18 mouse cellular contexts compared by ENCODE assay signal in the genomic region with DNA sequence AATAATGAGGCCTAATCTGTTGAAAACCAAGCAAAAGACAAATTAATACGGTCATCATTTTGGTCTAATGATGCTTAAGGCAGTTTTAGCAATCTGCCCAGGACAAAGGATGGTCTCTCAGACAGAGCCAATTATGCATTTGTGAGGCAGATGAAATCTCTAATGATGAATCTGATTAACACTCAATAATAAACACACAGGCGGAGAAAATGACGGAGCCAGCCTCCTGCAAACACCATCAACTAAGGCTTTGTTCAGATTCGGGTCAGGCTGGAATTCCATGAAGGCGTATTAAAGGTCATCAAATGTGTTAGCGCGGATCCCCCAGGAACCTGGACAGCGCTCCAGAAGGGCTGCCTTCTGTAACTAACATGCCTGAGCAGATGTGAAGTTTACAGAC.
DNase-seq lines count a peak whose midpoint lies in the region; ATAC-seq lines count a peak whose summit lies in the region.
"Had no signal": no experiment of that assay in that cellular context is flagged by ENCODE, and none has a peak within 500 bp of the region (broad histone marks: within the 10 kb centered on the region; RNA-seq: fewer than 3 reads in every experiment).

No protein-coding gene starts in this region.

- H3K9me3 ChIP-seq in midbrain, embryonic 11.5 days (ENCODE audit: control insufficient read depth, low read length) = no peaks in the 10 kb centered on the region
- no peaks in the 10 kb centered on the region for H3K9me3 ChIP-seq in midbrain, embryonic 10.5 days (replicated peaks)
- no peaks in the 10 kb centered on the region for H3K9me3 ChIP-seq in forebrain, embryonic 14.5 days (replicated peaks; ENCODE audit: control insufficient read depth, low read length)
- no peaks in the 10 kb centered on the region for H3K9me3 ChIP-seq in midbrain, embryonic 12.5 days
- H3K9me3 ChIP-seq: G1E; intestine, embryonic 15.5 days; kidney, embryonic 15.5 days had no signal

- no peak overlapping the region for H3K9ac ChIP-seq in midbrain, embryonic 11.5 days (ENCODE audit: low read length)
- no peak overlapping the region; the same call in 1 of the 2 replicates for H3K9ac ChIP-seq in forebrain, embryonic 14.5 days (ENCODE audit: low read length)
- H3K9ac ChIP-seq in midbrain, embryonic 12.5 days (replicated peaks) = no peak overlapping the region
- H3K9ac ChIP-seq: intestine, embryonic 15.5 days; kidney, embryonic 15.5 days; liver, postnatal 0 days had no signal

- DNase-seq in midbrain, embryonic 11.5 days (ENCODE audit: low spot score, missing footprints) = peak; percentile 76
- no peak for DNase-seq in midbrain, embryonic 10.5 days (ENCODE audit: low spot score)
- DNase-seq in forebrain, embryonic 14.5 days (ENCODE audit: low spot score) = peak; percentile 89
- DNase-seq in frontal cortex, postnatal 25 days (ENCODE audit: low spot score in 2 of 2) = no peak
- no peak for DNase-seq in right cerebral cortex, adult 18-20 months
- no peak for DNase-seq in kidney, postnatal 4 days
- DNase-seq: adrenal gland, adult 8-10 months; cerebellum, adult 8-10 months; gastrocnemius, adult 2 months; heart, adult 2 months; heart, postnatal 14 days; liver, postnatal 0 days; lung, postnatal 4 days had no signal

- no peaks in the 10 kb centered on the region for H3K4me1 ChIP-seq in midbrain, embryonic 11.5 days (ENCODE audit: control insufficient read depth, insufficient read depth, low read length)
- no peaks in the 10 kb centered on the region for H3K4me1 ChIP-seq in midbrain, embryonic 10.5 days
- peaks cover 3% of the 10 kb centered on the region; the same call in 1 of the 2 replicates for H3K4me1 ChIP-seq in forebrain, embryonic 14.5 days (ENCODE audit: control insufficient read depth, insufficient read depth, low read length)
- peaks cover 8% of the 10 kb centered on the region for H3K4me1 ChIP-seq in midbrain, embryonic 12.5 days
- H3K4me1 ChIP-seq: intestine, embryonic 15.5 days; kidney, embryonic 15.5 days had no signal

- H3K27ac ChIP-seq in midbrain, embryonic 11.5 days (ENCODE audit: low read depth, low read length) = no peak overlapping the region
- no peak overlapping the region for H3K27ac ChIP-seq in midbrain, embryonic 10.5 days (replicated peaks)
- peak overlapping the region; percentile 61 for H3K27ac ChIP-seq in forebrain, embryonic 14.5 days (ENCODE audit: low read depth, low read length)
- 0 out of 2 replicates have a peak overlapping the region, but pooled peaks have one; percentile 11 for H3K27ac ChIP-seq in midbrain, embryonic 12.5 days (replicated peaks)
- H3K27ac ChIP-seq: gastrocnemius, adult 2 months; heart, adult 2 months; intestine, embryonic 15.5 days; kidney, embryonic 15.5 days had no signal

- no peaks in the 10 kb centered on the region for H3K27me3 ChIP-seq in midbrain, embryonic 11.5 days (ENCODE audit: control insufficient read depth, insufficient read depth, low read length)
- H3K27me3 ChIP-seq in midbrain, embryonic 10.5 days (ENCODE audit: low read depth, poor library complexity, severe bottlenecking) = no peaks in the 10 kb centered on the region
- H3K27me3 ChIP-seq in forebrain, embryonic 14.5 days (replicated peaks; ENCODE audit: control insufficient read depth, insufficient read depth, low read length) = no peaks in the 10 kb centered on the region
- no peaks in the 10 kb centered on the region for H3K27me3 ChIP-seq in midbrain, embryonic 12.5 days
- H3K27me3 ChIP-seq: intestine, embryonic 15.5 days; kidney, embryonic 15.5 days had no signal

- no peak overlapping the region for H3K4me3 ChIP-seq in midbrain, embryonic 11.5 days (ENCODE audit: low read depth, low read length)
- no peak overlapping the region for H3K4me3 ChIP-seq in midbrain, embryonic 10.5 days
- no peak overlapping the region for H3K4me3 ChIP-seq in forebrain, embryonic 14.5 days (ENCODE audit: low read depth, low read length)
- H3K4me3 ChIP-seq in midbrain, embryonic 12.5 days = no peak overlapping the region
- H3K4me3 ChIP-seq: erythroblast, embryonic 14.5 days; gastrocnemius, adult 2 months; heart, adult 2 months; intestine, embryonic 15.5 days; kidney, embryonic 15.5 days had no signal

- no peak for ATAC-seq in midbrain, embryonic 11.5 days (ENCODE audit: low FRiP score)
- ATAC-seq in forebrain, embryonic 14.5 days = peak; percentile 93
- no peak for ATAC-seq in midbrain, embryonic 12.5 days (ENCODE audit: low FRiP score, low read depth)
- ATAC-seq: intestine, embryonic 15.5 days; liver, postnatal 0 days had no signal

- H3K4me2 ChIP-seq in midbrain, embryonic 11.5 days = no peak overlapping the region
- peak overlapping the region; percentile 30 for H3K4me2 ChIP-seq in forebrain, embryonic 14.5 days (ENCODE audit: low read length)
- no peak overlapping the region for H3K4me2 ChIP-seq in midbrain, embryonic 12.5 days (replicated peaks)
- H3K4me2 ChIP-seq: intestine, embryonic 15.5 days; kidney, embryonic 15.5 days had no signal

- WGBS in midbrain, embryonic 11.5 days = 75% methylated on average over 8 of the region's 8 CpGs
- 87% methylated on average over 8 of the region's 8 CpGs for WGBS in midbrain, embryonic 10.5 days
- WGBS in forebrain, embryonic 14.5 days = 13% methylated on average over 8 of the region's 8 CpGs
- 44% methylated on average over 8 of the region's 8 CpGs for WGBS in midbrain, embryonic 12.5 days

- H3K36me3 ChIP-seq in midbrain, embryonic 11.5 days (ENCODE audit: control insufficient read depth, insufficient read depth, low read length) = no peaks in the 10 kb centered on the region
- H3K36me3 ChIP-seq in midbrain, embryonic 10.5 days = no peaks in the 10 kb centered on the region
- no peaks in the 10 kb centered on the region for H3K36me3 ChIP-seq in forebrain, embryonic 14.5 days (ENCODE audit: control insufficient read depth, insufficient read depth, low read length)
- no peaks in the 10 kb centered on the region for H3K36me3 ChIP-seq in midbrain, embryonic 12.5 days
- H3K36me3 ChIP-seq: G1E; intestine, embryonic 15.5 days; kidney, embryonic 15.5 days had no signal

Comparison
In these comparisons a context has a peak if more than half of its experiments do, and no peak if none do; other contexts are left out.
1. DNase-seq: peak in midbrain, embryonic 11.5 days (single experiment) and forebrain, embryonic 14.5 days (single experiment); none in midbrain, embryonic 10.5 days (single experiment), frontal cortex, postnatal 25 days (0 of 2), right cerebral cortex, adult 18-20 months (single experiment) and kidney, postnatal 4 days (0 of 2).
2. H3K27ac ChIP-seq: peak in forebrain, embryonic 14.5 days (single experiment) and midbrain, embryonic 12.5 days (single experiment); none in midbrain, embryonic 11.5 days (single experiment) and midbrain, embryonic 10.5 days (single experiment).